Mouse (Mus musculus) spleen, adult 2 months (tissue): Measurements from ENCODE around the gene Map2k3. TPM values are rescaled to one million over a fixed set of nuclear protein-coding genes. Genes with fewer than 3 reads are reported as not detected.

Source experiments
- DNase-seq, 2 experiments: peaks; one replicate each; pipeline versions ENCODE4 v3.0.0 to v3.0.0-alpha.2; 2012 to 2021; ENCODE audit warnings: low spot score in 2 of 2, low read depth in 1 of 2
- H3K27ac ChIP-seq: fragments of 200-500 bp; 2 replicates; pipeline ENCODE4 v1.5.1; 2012; ENCODE audit warnings: low read length, inconsistent platforms; ENCODE audit not compliant: insufficient read depth
- H3K27me3 ChIP-seq: fragments of 200-500 bp; 2 replicates; pipeline ENCODE4 v1.6.1; 2012; ENCODE audit warnings: mild to moderate bottlenecking, moderate library complexity, low read length, inconsistent platforms; ENCODE audit not compliant: control insufficient read depth, insufficient read depth
- H3K36me3 ChIP-seq: fragments of 200-500 bp; 2 replicates; pipeline ENCODE4 v1.6.1; 2012; ENCODE audit warnings: mild to moderate bottlenecking, low read length, inconsistent platforms; ENCODE audit not compliant: control insufficient read depth, insufficient read depth
- H3K4me1 ChIP-seq: fragments of 200-500 bp; 2 replicates; pipeline ENCODE4 v1.6.1; 2011; ENCODE audit warnings: inconsistent platforms; ENCODE audit not compliant: control insufficient read depth, insufficient read depth, insufficient read length
- H3K4me3 ChIP-seq: fragments of 200-500 bp; 2 replicates; pipeline ENCODE4 v1.5.1; 2011; ENCODE audit warnings: mild to moderate bottlenecking, inconsistent platforms; ENCODE audit not compliant: insufficient read depth, insufficient read length; ENCODE audit errors: extremely low read depth
- CTCF ChIP-seq: fragments of 200-500 bp; IDR thresholded peaks from 2 replicates; pipeline ENCODE4 v1.5.1; 2011; ENCODE audit warnings: mild to moderate bottlenecking, inconsistent platforms; ENCODE audit not compliant: insufficient read depth, insufficient read length, insufficient replicate concordance; ENCODE audit errors: extremely low read depth
- POLR2A ChIP-seq: fragments of 200-500 bp; IDR thresholded peaks from 2 replicates; pipeline ENCODE4 v1.6.1; 2011; ENCODE audit warnings: low read depth, low read length, inconsistent platforms
- WGBS: fragments of 180-500 bp; shearing (Covaris S2); methylation state at CpG from one replicate; pipeline ENCODE4 v1.1.7; 2018; 5-methylcytosine and 5-hydroxymethylcytosine counted together
- polyA plus RNA-seq: library from polyadenylated mRNA; depleted of rRNA; stranded (reverse); fragments of >200 nt; gene quantifications from 2 replicates; pipeline ENCODE4 v1.2.3, GENCODE M21; 2012

Map2k3 gene
- polyA plus RNA-seq, 1 experiment = 23.2 TPM

DNA sequence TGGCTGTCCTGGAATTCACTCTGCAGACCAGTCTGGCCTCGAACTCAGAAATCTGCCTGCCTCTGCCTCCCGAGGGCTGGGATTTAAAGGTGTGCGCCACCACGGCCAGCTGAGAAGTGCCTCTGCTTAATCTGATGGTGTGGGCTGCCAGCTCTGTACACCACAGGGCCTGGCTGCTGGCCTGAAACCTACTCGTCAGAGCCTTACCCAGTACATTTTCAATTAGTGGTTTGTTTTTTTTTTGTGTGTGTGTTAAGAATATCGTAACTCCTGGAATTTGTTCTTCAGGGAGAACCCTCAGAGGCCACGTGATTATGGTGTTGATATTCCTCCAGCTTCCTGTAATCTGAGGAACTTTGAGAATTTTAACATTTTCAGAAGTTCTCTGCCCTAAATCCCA lies 29.8 kb upstream of the Map2k3 start:
- no peak overlapping the region for H3K27ac ChIP-seq
- no peaks in the 10 kb centered on the region for H3K4me1 ChIP-seq
- TF ChIP-seq POLR2A (no peak), CTCF (no peak)
- DNase-seq = no peak
- peaks cover 18% of the 10 kb centered on the region for H3K36me3 ChIP-seq
- no peak overlapping the region for H3K4me3 ChIP-seq
- 80% methylated on average over 7 of the region's 7 CpGs for WGBS
- no peaks in the 10 kb centered on the region for H3K27me3 ChIP-seq

DNA sequence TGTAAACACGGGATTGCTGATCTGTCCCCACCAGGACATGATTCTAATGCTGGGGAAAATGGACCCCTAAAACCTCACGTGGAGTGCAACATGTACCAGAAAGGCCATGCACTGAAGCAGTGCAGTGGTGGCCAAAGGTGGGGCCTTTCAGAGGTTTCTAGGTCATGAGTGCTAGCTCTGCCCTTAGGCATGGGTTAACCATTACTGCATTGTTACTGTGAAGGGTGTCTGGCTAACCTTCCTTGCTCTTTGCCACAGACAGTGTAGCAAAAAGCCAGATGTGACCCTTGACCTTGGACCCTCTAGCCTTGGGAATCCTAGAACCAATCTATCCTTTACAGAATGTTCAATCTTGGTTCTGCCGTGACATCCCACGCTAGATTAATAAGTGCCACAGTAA lies 29.3 kb upstream of the Map2k3 start:
- TF ChIP-seq POLR2A = no peak
- TF ChIP-seq CTCF = no peak
- 87% methylated on average over 4 of the region's 4 CpGs for WGBS
- H3K27ac ChIP-seq = no peak overlapping the region

DNA sequence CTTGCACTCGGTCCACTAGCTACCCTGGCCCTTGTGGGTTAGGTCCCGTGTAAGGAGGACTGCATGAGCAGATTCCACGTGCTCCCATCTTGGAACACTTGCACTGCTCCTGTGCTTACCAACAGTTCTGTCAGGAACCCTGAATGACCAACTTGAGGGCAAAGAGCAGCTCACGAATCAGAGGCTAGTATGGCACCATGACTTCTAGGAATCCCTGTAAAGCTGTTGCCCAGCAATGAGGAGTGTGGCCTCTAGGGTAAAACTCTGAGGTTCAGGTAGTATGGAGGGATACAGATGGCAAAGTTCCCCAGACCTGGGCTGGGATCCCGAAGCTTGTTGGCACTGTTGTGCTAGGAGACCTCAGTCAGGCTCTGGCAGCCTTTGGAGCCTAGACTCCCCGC lies 28.2 kb upstream of the Map2k3 start:
- no peaks in the 10 kb centered on the region for H3K27me3 ChIP-seq
- no peak for TF ChIP-seq POLR2A
- TF ChIP-seq CTCF = no peak
- DNase-seq = no peak
- H3K4me1 ChIP-seq = no peaks in the 10 kb centered on the region
- H3K27ac ChIP-seq = no peak overlapping the region
- H3K36me3 ChIP-seq = peaks cover 18% of the 10 kb centered on the region
- WGBS = 92% methylated on average over 6 of the region's 6 CpGs
- no peak overlapping the region for H3K4me3 ChIP-seq

More for the DNA sequence above, 29.3 kb upstream of the Map2k3 start:
- H3K27me3 ChIP-seq = no peaks in the 10 kb centered on the region
- peaks cover 18% of the 10 kb centered on the region for H3K36me3 ChIP-seq
- DNase-seq = no peak
- H3K4me1 ChIP-seq = no peaks in the 10 kb centered on the region
- H3K4me3 ChIP-seq = no peak overlapping the region

DNA sequence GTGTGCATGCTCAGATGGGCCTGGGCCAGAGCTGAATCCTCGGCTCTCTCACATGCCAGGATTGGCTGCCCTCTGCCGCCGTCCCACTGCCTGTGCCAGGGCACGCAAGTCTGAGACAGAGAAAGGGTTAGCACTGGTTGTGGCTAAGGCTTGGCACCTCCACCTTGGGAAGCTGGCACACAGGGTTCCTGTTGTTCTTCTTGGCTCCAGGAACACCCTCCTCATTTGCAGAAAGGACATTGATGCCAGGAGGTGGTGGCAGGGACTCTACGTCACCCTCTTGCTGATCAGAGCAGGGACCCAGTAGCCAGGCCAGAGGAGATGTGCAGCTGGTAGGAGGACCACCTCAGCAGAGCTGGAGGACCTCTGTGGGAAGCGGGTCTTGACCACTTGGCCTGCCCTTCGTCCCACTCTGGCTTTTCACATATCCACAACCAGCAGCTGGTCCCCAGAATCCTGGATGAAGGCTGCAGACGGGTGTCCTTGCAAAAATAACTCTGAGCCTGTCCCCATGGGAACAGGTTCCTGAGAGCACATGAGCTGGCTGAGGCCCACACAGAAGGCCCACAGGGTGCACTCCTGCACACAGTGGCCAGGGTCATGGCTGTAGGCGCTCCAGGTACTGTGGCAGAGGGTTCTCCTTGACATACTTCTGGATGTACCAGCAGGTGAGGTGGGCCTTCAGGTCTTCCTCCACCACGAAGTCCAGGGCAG lies 26.3 kb upstream of the Map2k3 start:
- no peak overlapping the region for H3K27ac ChIP-seq
- no peaks in the 10 kb centered on the region for H3K27me3 ChIP-seq
- no peaks in the 10 kb centered on the region for H3K4me1 ChIP-seq
- WGBS = 94% methylated on average over 10 of the region's 10 CpGs
- H3K4me3 ChIP-seq = no peak overlapping the region
- no peak for DNase-seq
- H3K36me3 ChIP-seq = peaks cover 18% of the 10 kb centered on the region
- no peak for TF ChIP-seq POLR2A
- no peak for TF ChIP-seq CTCF

DNA sequence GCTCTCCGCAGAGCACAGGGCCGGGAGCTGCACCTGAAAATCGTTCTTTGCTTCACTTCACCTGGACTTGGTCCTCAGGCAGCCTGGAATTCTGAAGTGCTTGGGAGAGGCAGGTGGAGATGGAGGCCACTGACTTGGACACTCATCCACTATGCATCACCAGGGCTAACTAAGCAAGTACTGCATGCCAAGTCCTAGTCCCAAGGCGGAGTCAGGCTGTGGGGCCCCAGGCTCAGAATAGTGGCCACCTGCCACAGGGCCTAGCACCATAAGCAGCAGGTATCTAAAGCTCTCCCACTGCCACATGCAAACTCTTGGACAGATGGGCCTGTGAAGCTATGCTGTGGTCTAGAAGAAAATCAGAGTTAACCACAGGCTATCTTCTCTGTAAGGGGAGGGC lies 25.4 kb upstream of the Map2k3 start:
- Histone ChIP-seq H3K4me1 (no peaks in the 10 kb centered on the region), H3K4me3 (no peak overlapping the region), H3K27me3 (no peaks in the 10 kb centered on the region), H3K36me3 (peaks cover 18% of the 10 kb centered on the region), H3K27ac (no peak overlapping the region)
- DNase-seq = no peak
- 98% methylated on average over 4 of the region's 4 CpGs for WGBS
- TF ChIP-seq CTCF = no peak

- H3K4me1 ChIP-seq = peaks cover 5% of the 10 kb centered on the region; the same call in 1 of the 2 replicates
- no peak overlapping the region for H3K4me3 ChIP-seq
- WGBS = 77% methylated on average over 3 of the region's 3 CpGs
- peaks cover 18% of the 10 kb centered on the region for H3K36me3 ChIP-seq
- no peaks in the 10 kb centered on the region for H3K27me3 ChIP-seq
- no peak for TF ChIP-seq CTCF
- no peak for TF ChIP-seq POLR2A
- H3K27ac ChIP-seq = no peak overlapping the region
- no peak for DNase-seq
Measured at GRCm38 (mm10) chr11:60908073-60908472, 23.8 kb upstream of the Map2k3 start.

- WGBS = 75% methylated on average over 1 of the region's 1 CpGs
- Histone ChIP-seq H3K4me1 (peaks cover 5% of the 10 kb centered on the region; the same call in 1 of the 2 replicates), H3K36me3 (peaks cover 13% of the 10 kb centered on the region), H3K4me3 (no peak overlapping the region), H3K27me3 (no peaks in the 10 kb centered on the region), H3K27ac (no peak overlapping the region)
- TF ChIP-seq POLR2A = no peak
- TF ChIP-seq CTCF = no peak
- DNase-seq = no peak
Measured at GRCm38 (mm10) chr11:60909626-60910025, 22.2 kb upstream of the Map2k3 start.
